9 mouse cellular contexts compared by ENCODE assay signal in genomic region chr4:152120311-152121182, GRCm38 (mm10). TPM values are rescaled to one million over a fixed set of nuclear protein-coding genes. Genes with fewer than 3 reads are reported as not detected.
A peak's percentile ranks its signal among the peaks of the same experiment; 100 is the strongest.
DNase-seq lines count a peak whose midpoint lies in the region; ATAC-seq and TF ChIP-seq lines count a peak whose summit lies in the region.
"Had no signal": no experiment of that assay in that cellular context is flagged by ENCODE, and none has a peak within 500 bp of the region (broad histone marks: within the 10 kb centered on the region; RNA-seq: fewer than 3 reads in every experiment).

No protein-coding gene starts in this region.

- H3K9me3 ChIP-seq in forebrain, embryonic 11.5 days (ENCODE audit: control insufficient read depth, low read length): no peaks in the 10 kb centered on the region
- no peaks in the 10 kb centered on the region for H3K9me3 ChIP-seq in limb, embryonic 14.5 days (ENCODE audit: control insufficient read depth, low read length)
- H3K9me3 ChIP-seq in stomach, postnatal 0 days (ENCODE audit: control insufficient read depth, low read length): no peaks in the 10 kb centered on the region

- no peak for TF ChIP-seq CTCF in stomach, postnatal 0 days (IDR thresholded peaks at IDR 0.05; ENCODE audit: low read depth)

- peak; percentile 53 for DNase-seq in retina, postnatal 1 day
- DNase-seq in retina, embryonic 14.5 days (ENCODE audit: low spot score): no peak
- no peak for DNase-seq in forebrain, embryonic 11.5 days (ENCODE audit: low spot score)
- no peak for DNase-seq in limb, embryonic 14.5 days (ENCODE audit: low spot score)
- no peak for DNase-seq in stomach, postnatal 0 days (ENCODE audit: low spot score)
- DNase-seq in right cerebral cortex, postnatal 10 days (ENCODE audit: low spot score in 2 of 2): no peak
- DNase-seq in kidney, adult 8-10 months: no peak
- DNase-seq in cerebellum, postnatal 10 days: no peak

- H3K36me3 ChIP-seq in forebrain, embryonic 11.5 days (ENCODE audit: control insufficient read depth, insufficient read depth, low read length): no peaks in the 10 kb centered on the region
- H3K36me3 ChIP-seq in limb, embryonic 14.5 days (ENCODE audit: control insufficient read depth, insufficient read depth, low read length): no peaks in the 10 kb centered on the region
- no peaks in the 10 kb centered on the region for H3K36me3 ChIP-seq in stomach, postnatal 0 days (ENCODE audit: control insufficient read depth, insufficient read depth, low read length)

- no peak overlapping the region for H3K4me3 ChIP-seq in forebrain, embryonic 11.5 days (ENCODE audit: low read depth, low read length)
- H3K4me3 ChIP-seq in limb, embryonic 14.5 days (replicated peaks; ENCODE audit: low read length): peak overlapping the region; percentile 10; the same call in 1 of the 2 replicates
- H3K4me3 ChIP-seq in stomach, postnatal 0 days (ENCODE audit: low read depth, low read length): peak overlapping the region; percentile 21

- WGBS in forebrain, embryonic 11.5 days: 1% methylated on average over 30 of the region's 31 CpGs
- WGBS in limb, embryonic 14.5 days: 1% methylated on average over 31 of the region's 31 CpGs
- WGBS in stomach, postnatal 0 days: 7% methylated on average over 30 of the region's 31 CpGs

- H3K9ac ChIP-seq in forebrain, embryonic 11.5 days (ENCODE audit: low read length): no peak overlapping the region
- H3K9ac ChIP-seq in limb, embryonic 14.5 days (ENCODE audit: low read depth, low read length, severe bottlenecking): no peak overlapping the region
- H3K9ac ChIP-seq in stomach, postnatal 0 days (ENCODE audit: low read length): peak overlapping the region; percentile 18; the same call in 1 of the 2 replicates

- peaks cover 95% of the 10 kb centered on the region for H3K27me3 ChIP-seq in forebrain, embryonic 11.5 days (ENCODE audit: control insufficient read depth, insufficient read depth, low read length)
- peaks cover 94% of the 10 kb centered on the region for H3K27me3 ChIP-seq in limb, embryonic 14.5 days (ENCODE audit: control insufficient read depth, insufficient read depth, low read length)
- peaks cover 10% of the 10 kb centered on the region; the same call in 1 of the 2 replicates for H3K27me3 ChIP-seq in stomach, postnatal 0 days (ENCODE audit: control insufficient read depth, insufficient read depth, low read length)

- peaks cover 24% of the 10 kb centered on the region for H3K4me1 ChIP-seq in forebrain, embryonic 11.5 days (replicated peaks; ENCODE audit: control insufficient read depth, insufficient read depth, low read length)
- H3K4me1 ChIP-seq in limb, embryonic 14.5 days (ENCODE audit: control insufficient read depth, insufficient read depth, low read length): peaks cover 24% of the 10 kb centered on the region
- peaks cover 2% of the 10 kb centered on the region; the same call in 1 of the 2 replicates for H3K4me1 ChIP-seq in stomach, postnatal 0 days (replicated peaks; ENCODE audit: control insufficient read depth, insufficient read depth)

- no peak for TF ChIP-seq EP300 in stomach, postnatal 0 days (optimal IDR thresholded peaks at IDR 0.05)

- ATAC-seq in forebrain, embryonic 11.5 days (replicated peaks; ENCODE audit: low FRiP score): no peak
- no peak for ATAC-seq in limb, embryonic 14.5 days (ENCODE audit: low FRiP score, low read depth)
- ATAC-seq in stomach, postnatal 0 days (ENCODE audit: low FRiP score, low TSS enrichment): no peak

- TF ChIP-seq POLR2A in limb, embryonic 14.5 days (IDR thresholded peaks at IDR 0.05; ENCODE audit: borderline replicate concordance, extremely low read depth, insufficient read depth, insufficient read length): no peak

- no peak overlapping the region for H3K27ac ChIP-seq in forebrain, embryonic 11.5 days (ENCODE audit: low read depth, low read length)
- no peak overlapping the region for H3K27ac ChIP-seq in limb, embryonic 14.5 days (replicated peaks; ENCODE audit: low read depth, low read length)
- H3K27ac ChIP-seq in stomach, postnatal 0 days (replicated peaks): no peak overlapping the region

- 0 out of 2 replicates have a peak overlapping the region, but pooled peaks have one; percentile 21 for H3K4me2 ChIP-seq in forebrain, embryonic 11.5 days (ENCODE audit: low read depth, low read length, severe bottlenecking)
- H3K4me2 ChIP-seq in limb, embryonic 14.5 days (replicated peaks; ENCODE audit: low read depth, low read length, severe bottlenecking): peak overlapping the region; percentile 25
- H3K4me2 ChIP-seq in stomach, postnatal 0 days (replicated peaks; ENCODE audit: low read depth): peak overlapping the region; percentile 31

RNA-seq across cellular contexts. Expression of gene Tnfrsf25, which starts 4.8 kb away (rescaled TPM):
- polyA plus RNA-seq in forebrain, embryonic 11.5 days (2014; fragmentation: Nextera tagmentation; extraction: Ambion mirVana): 0.49 TPM in 1 of 2 replicates, not detected in the other
- 5.6 and 6.0 TPM in 2 replicates for polyA plus RNA-seq in limb, embryonic 14.5 days (2012; rRNA removed)
- 1.0 TPM in 2 replicates for polyA plus RNA-seq in limb, embryonic 14.5 days (2014; fragmentation: Nextera tagmentation; extraction: Ambion mirVana)
- polyA plus RNA-seq in stomach, postnatal 0 days (2015; fragmentation: Nextera tagmentation; extraction: Ambion mirVana): 0.49 and 0.96 TPM in 2 replicates

RNA-seq across cellular contexts. Expression of gene Espn, which starts 31.6 kb away (rescaled TPM):
- polyA plus RNA-seq in forebrain, embryonic 11.5 days (2014; fragmentation: Nextera tagmentation; extraction: Ambion mirVana): 0.90 and 1.2 TPM in 2 replicates
- 1.7 TPM in 2 replicates for polyA plus RNA-seq in limb, embryonic 14.5 days (2012; rRNA removed)
- 1.4 and 1.7 TPM in 2 replicates for polyA plus RNA-seq in limb, embryonic 14.5 days (2014; fragmentation: Nextera tagmentation; extraction: Ambion mirVana)
- 13.8 and 14.4 TPM in 2 replicates for polyA plus RNA-seq in stomach, postnatal 0 days (2015; fragmentation: Nextera tagmentation; extraction: Ambion mirVana)

RNA-seq across cellular contexts. Expression of gene Hes2, which starts 38.1 kb away (rescaled TPM):
- not detected in 2 replicates for polyA plus RNA-seq in forebrain, embryonic 11.5 days (2014; fragmentation: Nextera tagmentation; extraction: Ambion mirVana)
- polyA plus RNA-seq in limb, embryonic 14.5 days (2012; rRNA removed): 0.03 and 0.04 TPM in 2 replicates
- not detected in 2 replicates for polyA plus RNA-seq in limb, embryonic 14.5 days (2014; fragmentation: Nextera tagmentation; extraction: Ambion mirVana)
- polyA plus RNA-seq in stomach, postnatal 0 days (2015; fragmentation: Nextera tagmentation; extraction: Ambion mirVana): 0.52 and 0.87 TPM in 2 replicates
- polyA plus RNA-seq: cortical plate, adult 2 months had no signal

RNA-seq across cellular contexts. Expression of gene Plekhg5, which starts 48.2 kb away (rescaled TPM):
- 8.0 and 8.2 TPM in 2 replicates for polyA plus RNA-seq in forebrain, embryonic 11.5 days (2014; fragmentation: Nextera tagmentation; extraction: Ambion mirVana)
- polyA plus RNA-seq in limb, embryonic 14.5 days (2012; rRNA removed): 25.0 and 36.2 TPM in 2 replicates
- 14.1 and 16.9 TPM in 2 replicates for polyA plus RNA-seq in limb, embryonic 14.5 days (2014; fragmentation: Nextera tagmentation; extraction: Ambion mirVana)
- 6.4 and 7.5 TPM in 2 replicates for polyA plus RNA-seq in stomach, postnatal 0 days (2015; fragmentation: Nextera tagmentation; extraction: Ambion mirVana)

RNA-seq across cellular contexts. Expression of gene Acot7, which starts 57.4 kb away (rescaled TPM):
- polyA plus RNA-seq in forebrain, embryonic 11.5 days (2014; fragmentation: Nextera tagmentation; extraction: Ambion mirVana): 75.1 and 77.8 TPM in 2 replicates
- 47.7 and 50.3 TPM in 2 replicates for polyA plus RNA-seq in limb, embryonic 14.5 days (2012; rRNA removed)
- 47.3 and 48.4 TPM in 2 replicates for polyA plus RNA-seq in limb, embryonic 14.5 days (2014; fragmentation: Nextera tagmentation; extraction: Ambion mirVana)
- polyA plus RNA-seq in stomach, postnatal 0 days (2015; fragmentation: Nextera tagmentation; extraction: Ambion mirVana): 51.7 and 55.0 TPM in 2 replicates
